Mouse (Mus musculus) heart, adult 8-10 months (tissue): ENCODE results near the gene Gm7945. TPM values are rescaled to one million over a fixed set of nuclear protein-coding genes. Genes with fewer than 3 reads are reported as not detected.
"Not testable (repeated sequence)": the region's sequence is repeated elsewhere in the genome, so short reads cannot be mapped to it uniquely, and the experiment has no call there.

Source experiments
- DNase-seq: peaks from one replicate; pipeline ENCODE4 v3.0.0; 2022; ENCODE audit warnings: low spot score
- total RNA-seq, 4 experiments: library from RNA; stranded (reverse); gene quantifications; 2 replicates each; pipeline ENCODE4 v1.2.4; 2022

Gm7945 gene
- total RNA-seq, result not detected

- DNase-seq, result not testable (repeated sequence)
These were observed at the start of gene Gm7945 for GRCm38 (mm10) chr14:41386279-41386678. Gene Gm7945 (minus strand): TSS chr14:41386379.

GRCm38 (mm10) chr14:41425393-41426075 is 39.4 kb upstream of the Gm7945 start:
- not testable (repeated sequence) for DNase-seq

GRCm38 (mm10) chr14:41424694-41425093 is 38.5 kb upstream of the Gm7945 start:
- DNase-seq, result not testable (repeated sequence)

GRCm38 (mm10) chr14:41408181-41408580 is 22.0 kb upstream of the Gm7945 start, which contains the start of gene Gm6482:
Gene Gm6482 (minus strand): TSS chr14:41408281.
- not testable (repeated sequence) for DNase-seq

- not testable (repeated sequence) for DNase-seq
These were observed 37.9 kb downstream of the Gm7945 start, which contains the start of gene Gm5798 for GRCm38 (mm10) chr14:41348309-41348708. Gene Gm5798 (plus strand): TSS chr14:41348609.

Other genes with a start within 250 kb of the Gm7945 start
- not detected for gene Mbl1, start 234.9 kb downstream of the Gm7945 start, total RNA-seq
- gene Sftpd, start 201.2 kb downstream of the Gm7945 start, total RNA-seq, result not detected
- not detected for gene Gm2832, start 107.6 kb downstream of the Gm7945 start, total RNA-seq
- not detected for gene Gm5798, start 37.8 kb downstream of the Gm7945 start, total RNA-seq
- not detected for gene Gm6482, start 21.9 kb upstream of the Gm7945 start, total RNA-seq
- gene Gm7954, start 67.1 kb upstream of the Gm7945 start, total RNA-seq, result not detected
- not detected for gene Gm3486, start 103.1 kb upstream of the Gm7945 start, total RNA-seq
- gene Gm7970, start 169.2 kb upstream of the Gm7945 start, total RNA-seq, result not detected
- gene 1700049E17Rik2, start 186.8 kb upstream of the Gm7945 start, total RNA-seq, result under 1 TPM in 1 of 4 experiments, not detected in 3; 0.41 TPM
- not detected for gene Gm3072, start 238.2 kb upstream of the Gm7945 start, total RNA-seq